Comparison of ENCODE assay signal across 8 mouse cellular contexts in genomic region chr13:44231868-44232715, GRCm38 (mm10).
DNase-seq lines count a peak whose midpoint lies in the region; ATAC-seq and TF ChIP-seq lines count a peak whose summit lies in the region.
"Had no signal": no experiment of that assay in that cellular context is flagged by ENCODE, and none has a peak within 500 bp of the region (broad histone marks: within the 10 kb centered on the region; RNA-seq: fewer than 3 reads in every experiment).

No protein-coding gene starts in this region.

- H3K4me1 ChIP-seq in forebrain, embryonic 10.5 days: peaks cover 66% of the 10 kb centered on the region
- peaks cover 59% of the 10 kb centered on the region for H3K4me1 ChIP-seq in midbrain, embryonic 12.5 days
- H3K4me1 ChIP-seq in cerebellum, adult 2 months (ENCODE audit: control insufficient read depth, insufficient read depth, low read length): peaks cover 10% of the 10 kb centered on the region; the same call in 1 of the 2 replicates

- H3K27me3 ChIP-seq in forebrain, embryonic 10.5 days (ENCODE audit: poor library complexity, severe bottlenecking): peaks cover 60% of the 10 kb centered on the region
- H3K27me3 ChIP-seq in midbrain, embryonic 12.5 days: peaks cover 48% of the 10 kb centered on the region
- H3K27me3 ChIP-seq in cerebellum, adult 2 months (ENCODE audit: control insufficient read depth, insufficient read depth, low read length): no peaks in the 10 kb centered on the region

- peak overlapping the region; percentile 79 for H3K27ac ChIP-seq in forebrain, embryonic 10.5 days
- peak overlapping the region; percentile 75 for H3K27ac ChIP-seq in midbrain, embryonic 12.5 days (replicated peaks)
- no peak overlapping the region for H3K27ac ChIP-seq in cerebellum, adult 2 months (ENCODE audit: insufficient read depth, low read length)
- H3K27ac ChIP-seq: kidney, postnatal 0 days had no signal

- no peak for TF ChIP-seq POLR2A in cerebellum, adult 2 months (IDR thresholded peaks at IDR 0.05; ENCODE audit: borderline replicate concordance, insufficient read depth, low read length)

- peak overlapping the region; percentile 10; the same call in 1 of the 2 replicates for H3K4me3 ChIP-seq in forebrain, embryonic 10.5 days
- H3K4me3 ChIP-seq in midbrain, embryonic 12.5 days: no peak overlapping the region
- H3K4me3 ChIP-seq in cerebellum, adult 2 months (replicated peaks; ENCODE audit: insufficient read depth, low read depth, low read length): no peak overlapping the region

- peak; percentile 86 for ATAC-seq in midbrain, embryonic 12.5 days (ENCODE audit: low FRiP score, low read depth)

- peak overlapping the region; percentile 29 for H3K4me2 ChIP-seq in midbrain, embryonic 12.5 days (replicated peaks)

- H3K9ac ChIP-seq in midbrain, embryonic 12.5 days (replicated peaks): no peak overlapping the region

- WGBS in forebrain, embryonic 10.5 days: 29% methylated on average over 18 of the region's 18 CpGs
- WGBS in midbrain, embryonic 12.5 days: 13% methylated on average over 18 of the region's 18 CpGs
- WGBS in cerebellum, adult 2 months: 65% methylated on average over 18 of the region's 18 CpGs

- H3K9me3 ChIP-seq in forebrain, embryonic 10.5 days: no peaks in the 10 kb centered on the region
- H3K9me3 ChIP-seq in midbrain, embryonic 12.5 days: no peaks in the 10 kb centered on the region

- TF ChIP-seq CTCF in cerebellum, adult 2 months (IDR thresholded peaks at IDR 0.05; ENCODE audit: borderline replicate concordance, insufficient read depth, low read depth, low read length): no peak

- H3K36me3 ChIP-seq in forebrain, embryonic 10.5 days (replicated peaks): no peaks in the 10 kb centered on the region
- H3K36me3 ChIP-seq in midbrain, embryonic 12.5 days: no peaks in the 10 kb centered on the region

- peak; percentile 64 for DNase-seq in ZHBTc4 (ENCODE audit: low read depth, low spot score)
- DNase-seq in forebrain, embryonic 10.5 days (ENCODE audit: extremely low spot score, low spot score): peak; percentile 55
- peak; percentile 80 for DNase-seq in layer of hippocampus, adult 11-12 months (ENCODE audit: low spot score)
- DNase-seq in cerebellum, adult 2 months: no peak
- DNase-seq in thymus, postnatal 4 days: no peak
- no peak for DNase-seq in cerebellum, adult 11-12 months

Comparison
In these comparisons a context has a peak if more than half of its experiments do, and no peak if none do; other contexts are left out.
1. DNase-seq: peak in ZHBTc4 (single experiment), forebrain, embryonic 10.5 days (single experiment) and layer of hippocampus, adult 11-12 months (single experiment); none in cerebellum, adult 2 months (0 of 2), thymus, postnatal 4 days (single experiment) and cerebellum, adult 11-12 months (single experiment).